Mouse (Mus musculus) B cell, adult 2 months (primary cell): ENCODE measurements around the gene Rhoa.

Source experiments
- DNase-seq, 2 experiments: peaks; one replicate each; pipeline ENCODE4 v3.0.0; 2022

Gene Rhoa

DNA sequence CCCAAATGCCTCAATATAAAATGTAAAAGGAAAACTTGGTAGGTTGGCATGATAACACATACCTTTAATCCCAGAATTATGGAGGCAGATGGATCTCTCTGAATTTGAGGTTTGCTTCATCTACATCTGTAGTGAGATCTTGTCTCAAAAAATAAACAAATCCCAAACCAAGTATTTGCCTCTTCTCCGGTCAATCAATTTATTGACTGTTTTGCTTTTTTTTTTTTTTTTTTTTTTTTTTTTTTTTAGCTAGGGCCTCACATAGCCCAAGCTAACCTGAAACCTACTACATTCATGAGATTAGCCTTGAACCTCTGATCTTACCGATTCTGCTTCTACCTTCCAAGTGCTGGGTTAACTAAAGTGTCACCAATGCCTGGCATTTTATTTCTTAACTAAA is 16.6 kb upstream of the Rhoa start:
- no peak for DNase-seq

DNA sequence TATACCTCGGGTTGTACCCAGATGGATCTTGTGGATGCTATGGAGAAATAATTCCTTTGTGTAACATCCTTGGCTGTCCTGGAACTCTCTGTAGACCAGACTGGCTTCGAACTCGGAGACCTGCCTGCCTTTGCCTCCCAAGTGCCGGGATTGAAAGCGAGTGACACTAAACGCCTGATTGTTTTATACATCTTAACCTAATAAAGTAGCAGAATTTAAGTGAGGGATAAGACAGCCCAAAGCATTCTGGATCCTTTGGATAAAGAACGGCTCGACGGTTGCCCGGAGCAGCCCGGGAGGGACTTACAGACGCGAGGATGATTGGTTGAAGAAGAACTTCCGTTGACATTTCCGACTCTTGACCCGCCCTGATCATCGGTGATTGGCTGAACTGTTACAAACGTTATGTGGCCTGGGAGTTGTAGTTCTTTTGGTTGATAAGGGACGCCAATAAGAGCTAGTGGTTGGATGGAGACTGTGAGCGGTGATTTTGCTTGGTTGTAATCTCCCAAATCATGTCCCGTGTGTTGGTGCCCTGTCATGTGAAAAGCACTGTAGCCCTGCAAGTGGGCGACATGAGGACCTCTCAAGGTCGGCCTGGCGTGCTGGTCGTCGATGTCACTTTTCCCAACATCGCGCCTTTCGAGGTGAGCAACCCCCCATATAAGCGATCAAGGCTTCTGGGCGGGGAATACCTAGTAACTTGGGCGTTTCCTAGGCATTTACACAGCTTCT is 15.7 kb upstream of the Rhoa start, which contains the start of gene Nicn1:
Gene Nicn1 (plus strand): TSS at position 414 of the 735 bp plus-strand sequence.
- peak; percentile 85 to 88 for DNase-seq

GRCm38 (mm10) chr9:108290773-108291172 is 15.2 kb upstream of the Rhoa start:
- DNase-seq = no peak

DNA sequence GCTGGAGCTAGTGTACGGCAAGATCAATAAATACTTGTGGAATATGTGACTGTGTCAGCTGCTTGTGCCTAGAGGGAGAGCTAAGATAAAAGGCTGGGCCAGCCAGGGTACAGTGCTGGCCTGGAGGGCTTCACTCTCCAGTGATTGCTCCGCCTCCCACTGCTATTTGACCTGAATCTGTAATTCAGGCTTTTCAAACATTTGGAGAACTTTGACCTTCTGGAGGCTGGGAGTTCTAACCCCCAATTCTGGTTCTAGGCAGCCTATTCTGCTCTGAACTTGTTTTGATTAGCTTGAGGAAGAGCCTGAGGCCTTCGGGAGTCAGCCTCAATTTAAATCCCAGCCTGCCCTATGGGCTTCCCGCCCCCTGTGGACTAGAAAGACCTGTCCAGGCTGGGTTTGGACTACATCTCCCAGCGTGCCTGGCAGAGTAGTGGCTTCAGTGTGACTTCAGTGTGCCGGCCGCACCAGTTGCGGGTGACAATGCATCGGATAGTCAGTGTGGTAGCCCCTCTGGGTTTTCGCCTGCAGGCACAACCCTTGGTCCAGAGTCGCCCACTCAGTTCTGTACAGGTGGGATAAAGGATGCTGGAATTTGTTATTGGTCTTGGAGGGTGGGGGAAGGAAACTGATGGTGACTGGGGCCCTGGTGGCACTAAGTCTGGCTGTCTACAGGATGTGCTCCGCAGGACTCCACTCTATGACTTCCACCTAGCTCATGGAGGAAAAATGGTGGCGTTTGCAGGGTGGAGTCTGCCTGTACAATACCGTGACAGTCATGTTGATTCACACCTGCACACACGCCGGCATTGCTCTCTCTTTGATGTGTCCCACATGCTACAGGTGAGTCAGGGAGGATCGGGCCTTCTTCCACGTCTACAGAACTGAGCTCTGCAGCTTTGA is 9.2 kb upstream of the Rhoa start, which contains the start of gene Amt:
Gene Amt (plus strand): TSS at position 401 of the 903 bp plus-strand sequence.
- DNase-seq = no peak

DNA sequence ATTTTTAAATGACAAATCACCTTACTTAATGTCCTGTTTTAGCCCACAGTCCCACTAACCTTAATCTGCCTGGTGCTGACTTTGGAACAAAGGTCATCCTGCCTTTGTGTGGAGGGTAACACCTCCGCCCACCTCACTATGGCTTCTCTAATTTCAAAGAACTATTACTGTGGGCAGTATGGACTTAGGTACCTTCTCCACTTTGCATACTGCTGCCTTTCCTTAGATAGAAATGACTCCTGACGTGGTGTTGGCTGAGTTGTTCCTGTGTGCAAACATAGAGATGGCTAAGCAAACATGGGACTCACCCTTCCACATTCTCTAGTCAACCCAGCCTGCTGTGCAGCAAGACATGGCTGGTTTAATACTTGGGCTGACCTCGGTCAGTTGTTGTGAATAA is 4.1 kb upstream of the Rhoa start:
- no peak for DNase-seq

- no peak for DNase-seq
Measured at GRCm38 (mm10) chr9:108304716-108305115, 1.2 kb upstream of the Rhoa start.

DNA sequence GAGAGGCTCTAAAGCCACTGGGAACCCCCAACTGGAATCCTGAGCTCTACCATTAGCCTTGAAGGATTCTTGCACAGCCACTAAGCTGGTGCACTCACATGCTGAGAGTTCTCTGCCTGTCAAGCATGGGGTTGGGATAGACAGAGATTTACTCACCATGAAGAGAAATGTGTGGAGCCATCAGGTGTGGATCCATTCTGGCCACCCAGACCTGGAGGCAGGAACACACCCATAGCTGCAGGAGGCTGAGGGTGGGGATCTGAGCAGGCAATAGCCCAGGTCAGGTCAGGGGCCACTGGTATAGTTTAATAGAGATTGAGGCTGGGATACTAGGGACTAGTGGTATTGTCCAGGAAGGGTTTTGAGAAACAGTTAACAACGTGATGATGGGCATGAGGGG is 759 bp upstream of the Rhoa start:
- peak in 1 of 2 experiments; percentile 15 for DNase-seq

- DNase-seq = peak; percentile 90 to 92
Measured at GRCm38 (mm10) chr9:108306571-108306980, 647 bp downstream of the Rhoa start.

DNA sequence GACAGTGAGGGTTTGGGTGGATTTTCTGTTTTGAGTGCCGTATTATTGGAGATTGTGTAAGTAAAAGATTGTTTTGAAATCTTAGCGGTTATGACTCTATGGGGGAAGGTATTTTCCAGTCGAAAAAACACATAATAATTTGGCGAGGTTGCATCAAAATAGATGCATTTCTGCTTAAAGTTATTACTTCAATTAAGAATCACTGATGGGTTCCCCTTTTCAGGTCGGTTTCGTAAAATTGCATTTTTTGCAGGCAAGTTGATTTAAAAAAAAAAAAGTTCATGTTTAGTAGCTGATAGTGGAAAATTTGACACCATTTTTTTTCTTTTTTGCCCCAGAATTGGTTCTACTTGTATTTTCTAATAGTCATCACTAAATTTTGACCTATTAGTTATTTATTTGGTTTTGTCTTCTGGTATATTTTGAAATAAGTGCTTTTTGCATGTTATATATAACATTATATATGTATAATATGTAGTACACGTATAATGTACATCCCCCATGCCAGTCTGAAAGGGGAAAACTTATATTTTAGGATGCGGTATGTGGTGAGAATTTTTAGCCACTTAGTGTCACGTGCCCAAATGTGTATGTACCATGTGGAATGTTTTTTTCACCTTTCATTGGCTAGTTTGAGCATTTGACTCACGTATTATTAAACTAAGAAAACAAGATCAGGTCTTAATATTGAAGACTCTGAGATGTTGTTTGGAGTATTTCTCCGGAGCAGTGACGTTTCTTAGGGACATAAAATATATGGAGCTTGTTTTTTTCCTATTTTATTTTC is 1.3 kb downstream of the Rhoa start:
- peak in 1 of 2 experiments; percentile 16 for DNase-seq

DNA sequence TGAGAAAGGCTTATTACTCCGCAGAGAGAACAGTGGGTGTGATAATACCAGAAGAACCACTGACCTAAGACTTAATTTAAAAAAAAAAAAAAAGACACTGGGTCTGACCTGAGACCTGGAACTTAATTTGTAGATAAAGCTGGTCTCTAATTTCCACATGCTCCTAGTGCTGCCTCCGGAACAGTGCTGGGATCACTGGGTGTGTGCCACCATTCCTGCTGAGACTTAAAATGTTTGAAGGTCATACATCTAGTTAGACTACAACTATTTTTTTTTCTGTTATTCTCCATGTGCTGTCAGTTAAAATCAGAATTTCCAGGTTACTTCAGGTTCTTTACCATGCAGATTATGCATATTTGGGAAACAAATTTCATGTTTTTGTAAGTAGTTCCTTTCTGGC is 2.2 kb downstream of the Rhoa start:
- no peak for DNase-seq

DNA sequence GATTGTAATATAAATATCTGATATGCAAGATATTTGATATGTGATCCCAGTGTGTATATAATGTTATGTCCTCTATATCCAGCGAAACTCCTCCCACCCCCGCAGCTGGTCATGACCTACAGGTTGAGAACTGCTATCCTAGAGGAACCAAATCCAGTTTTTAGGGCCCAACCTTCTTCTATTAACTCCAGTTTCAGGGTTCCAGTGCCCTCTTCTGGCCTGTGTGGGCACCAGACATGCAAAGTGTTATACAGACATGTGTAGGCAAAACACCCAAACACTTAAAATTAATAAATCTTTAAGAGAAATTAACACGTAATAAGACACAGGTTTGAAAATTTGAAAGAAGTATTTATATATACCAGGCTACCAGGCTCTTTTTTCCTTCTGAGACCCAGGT is 11.6 kb downstream of the Rhoa start:
- DNase-seq = peak; percentile 40 to 41

DNA sequence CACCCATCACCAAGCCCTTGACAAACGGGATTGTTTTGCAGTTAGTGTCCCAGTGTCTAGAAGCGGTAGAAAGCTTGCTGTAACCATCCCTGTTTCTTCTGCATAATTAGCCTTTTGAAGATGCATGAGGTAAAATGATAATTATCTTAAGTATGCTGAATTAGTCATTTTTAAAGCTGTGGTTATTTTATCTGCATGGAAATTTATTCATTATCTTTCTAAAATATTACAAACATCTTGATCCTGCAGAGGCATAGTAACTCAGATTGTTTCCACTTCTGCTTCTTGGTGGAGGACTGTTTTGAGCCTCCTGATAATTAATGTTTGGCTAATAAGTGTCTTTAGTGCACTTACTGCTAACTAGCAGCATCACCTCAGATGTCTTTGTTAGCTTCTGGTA is 12.5 kb downstream of the Rhoa start:
- DNase-seq = no peak

GRCm38 (mm10) chr9:108322054-108322453 is 16.1 kb downstream of the Rhoa start:
- DNase-seq = peak in 1 of 2 experiments; percentile 23

DNA sequence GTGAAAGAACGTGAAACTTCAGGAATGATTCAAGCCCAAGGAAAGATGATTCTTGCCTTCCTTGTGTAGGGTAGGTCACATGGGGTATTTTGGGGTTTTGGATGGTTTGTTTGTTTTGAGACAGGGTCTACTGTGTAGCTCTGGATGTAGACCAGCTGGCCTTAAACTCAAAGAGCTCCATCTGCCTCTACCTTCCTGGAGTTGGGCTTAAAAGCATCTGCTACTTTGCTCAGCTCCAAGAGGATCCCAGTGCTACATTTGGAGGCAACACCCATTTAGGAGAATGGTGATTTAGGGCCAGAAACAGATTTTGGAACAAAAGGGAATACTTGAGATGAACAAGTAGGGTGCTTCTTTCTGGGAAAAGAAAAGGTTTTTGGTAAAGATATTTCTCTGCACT is 18.9 kb downstream of the Rhoa start:
- no peak for DNase-seq

DNA sequence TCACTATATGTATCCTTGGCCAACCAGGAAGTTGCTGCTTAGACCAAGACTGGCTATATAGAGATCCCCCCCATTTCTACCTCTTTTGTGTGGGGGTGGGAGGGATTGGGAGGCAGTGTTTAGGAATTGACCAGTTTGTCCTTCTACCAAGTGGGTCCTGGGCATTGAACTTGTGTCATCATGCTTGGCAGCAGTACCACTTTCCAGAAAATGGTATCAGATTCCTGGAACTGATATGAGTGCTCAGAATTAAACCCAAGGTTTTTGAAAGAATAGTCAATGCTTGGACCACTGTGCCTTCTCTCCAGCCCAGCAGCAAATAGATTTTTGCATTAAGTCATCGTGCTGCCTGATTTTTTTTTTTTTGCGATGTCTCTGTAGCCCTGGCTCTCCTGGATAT is 19.9 kb downstream of the Rhoa start:
- DNase-seq = no peak

- no peak for DNase-seq
Measured at GRCm38 (mm10) chr9:108337848-108338550, 32.1 kb downstream of the Rhoa start.

- no peak for DNase-seq
Measured at GRCm38 (mm10) chr9:108338551-108338885, 32.6 kb downstream of the Rhoa start.

- peak; percentile 87 to 89 for DNase-seq
Measured at GRCm38 (mm10) chr9:108338886-108339781, 33.2 kb downstream of the Rhoa start, which contains the start of gene Gpx1. TSS of gene Gpx1 (plus strand) at chr9:108338903.

DNA sequence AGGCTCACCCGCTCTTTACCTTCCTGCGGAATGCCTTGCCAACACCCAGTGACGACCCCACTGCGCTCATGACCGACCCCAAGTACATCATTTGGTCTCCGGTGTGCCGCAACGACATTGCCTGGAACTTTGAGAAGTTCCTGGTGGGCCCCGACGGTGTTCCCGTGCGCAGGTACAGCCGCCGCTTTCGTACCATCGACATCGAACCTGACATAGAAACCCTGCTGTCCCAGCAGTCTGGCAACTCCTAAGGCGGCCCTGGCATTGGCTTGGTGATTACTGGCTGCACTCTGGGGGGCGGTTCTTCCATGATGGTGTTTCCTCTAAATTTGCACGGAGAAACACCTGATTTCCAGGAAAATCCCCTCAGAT is 33.9 kb downstream of the Rhoa start:
- DNase-seq = no peak

- DNase-seq = peak; percentile 72 to 75
Measured at GRCm38 (mm10) chr9:108340258-108341138, 34.6 kb downstream of the Rhoa start.
